Mouse (Mus musculus): Measurements from ENCODE around the gene Lrrc4b. TPM values are rescaled to one million over a fixed set of nuclear protein-coding genes. Genes with fewer than 3 reads are reported as not detected.

Gene Lrrc4b
- polyA plus RNA-seq, 1 experiment from 2014 or later: 3.2 TPM

DNA sequence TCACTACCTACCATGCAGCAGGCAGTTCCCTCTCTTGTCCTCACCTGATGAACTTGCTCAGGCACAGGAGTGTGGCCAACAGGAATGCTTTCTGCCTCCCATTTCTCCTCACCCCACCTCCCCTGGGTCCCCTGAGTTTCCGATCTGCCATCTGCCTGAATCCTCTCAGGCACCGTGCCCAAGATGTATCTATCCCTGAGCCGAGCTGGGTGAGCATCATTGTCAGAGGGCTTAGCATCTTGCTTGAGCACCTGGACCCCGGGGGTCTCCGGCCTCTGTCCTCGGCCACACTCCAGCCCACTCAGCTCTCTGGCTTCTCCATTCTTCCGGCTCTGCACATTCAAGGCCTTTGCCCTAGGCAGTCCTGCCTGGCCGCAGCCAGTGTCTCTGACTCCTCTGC is 9.1 kb downstream of the Lrrc4b start:
- peaks cover 23% of the 10 kb centered on the region for H3K27me3 ChIP-seq (ENCODE audit: control insufficient read depth, insufficient read depth, low read length)
- H3K4me2 ChIP-seq (ENCODE audit: low read depth, low read length): no peak overlapping the region
- H3K9ac ChIP-seq (replicated peaks; ENCODE audit: low read length): no peak overlapping the region

DNA sequence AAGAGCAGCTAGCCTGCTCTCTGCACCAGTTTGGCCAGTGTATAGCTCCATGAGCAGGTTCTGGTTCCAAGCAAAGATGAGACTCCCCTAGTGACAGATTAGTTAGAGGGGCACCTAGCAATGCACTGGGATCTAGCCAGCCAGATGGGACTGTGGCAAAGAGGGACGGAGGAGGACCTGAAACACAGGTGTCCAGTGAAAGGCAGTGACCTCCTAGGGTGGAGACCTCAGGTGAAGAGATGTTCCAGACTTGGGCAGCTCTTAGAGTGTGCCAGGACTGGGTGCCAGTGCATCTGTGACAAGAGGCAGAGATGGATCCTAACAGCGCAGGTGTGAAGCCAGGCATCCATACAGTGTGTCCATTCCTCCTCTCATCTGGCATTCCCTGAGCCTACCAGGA is 10.9 kb downstream of the Lrrc4b start:
- Histone ChIP-seq H3K4me3 (ENCODE audit: low read depth, low read length) (no peak overlapping the region), H3K36me3 (replicated peaks; ENCODE audit: control insufficient read depth, insufficient read depth, low read depth, low read length) (no peaks in the 10 kb centered on the region), H3K9me3 (replicated peaks; ENCODE audit: control insufficient read depth, low read length) (no peaks in the 10 kb centered on the region), H3K9ac (replicated peaks; ENCODE audit: low read length) (no peak overlapping the region), H3K4me2 (ENCODE audit: low read depth, low read length) (no peak overlapping the region), H3K27ac (replicated peaks; ENCODE audit: low read depth, low read length) (no peak overlapping the region), H3K27me3 (ENCODE audit: control insufficient read depth, insufficient read depth, low read length) (peaks cover 39% of the 10 kb centered on the region), H3K4me1 (ENCODE audit: control insufficient read depth, insufficient read depth, low read length) (no peaks in the 10 kb centered on the region)
- no peak for DNase-seq (ENCODE audit: low spot score)
- no peak for ATAC-seq (replicated peaks; ENCODE audit: insufficient number of reproducible peaks, low FRiP score, low TSS enrichment, low read depth)
- 67% methylated on average over 2 of the region's 2 CpGs for WGBS

More for the DNA sequence above, 9.1 kb downstream of the Lrrc4b start:
- Histone ChIP-seq H3K36me3 (replicated peaks; ENCODE audit: control insufficient read depth, insufficient read depth, low read depth, low read length) (no peaks in the 10 kb centered on the region), H3K4me1 (ENCODE audit: control insufficient read depth, insufficient read depth, low read length) (no peaks in the 10 kb centered on the region), H3K4me3 (ENCODE audit: low read depth, low read length) (no peak overlapping the region), H3K9me3 (replicated peaks; ENCODE audit: control insufficient read depth, low read length) (no peaks in the 10 kb centered on the region), H3K27ac (replicated peaks; ENCODE audit: low read depth, low read length) (no peak overlapping the region)
- DNase-seq (ENCODE audit: low spot score) (no peak), ATAC-seq (replicated peaks; ENCODE audit: insufficient number of reproducible peaks, low FRiP score, low TSS enrichment, low read depth) (no peak)
- 59% methylated on average over 8 of the region's 8 CpGs for WGBS

DNA sequence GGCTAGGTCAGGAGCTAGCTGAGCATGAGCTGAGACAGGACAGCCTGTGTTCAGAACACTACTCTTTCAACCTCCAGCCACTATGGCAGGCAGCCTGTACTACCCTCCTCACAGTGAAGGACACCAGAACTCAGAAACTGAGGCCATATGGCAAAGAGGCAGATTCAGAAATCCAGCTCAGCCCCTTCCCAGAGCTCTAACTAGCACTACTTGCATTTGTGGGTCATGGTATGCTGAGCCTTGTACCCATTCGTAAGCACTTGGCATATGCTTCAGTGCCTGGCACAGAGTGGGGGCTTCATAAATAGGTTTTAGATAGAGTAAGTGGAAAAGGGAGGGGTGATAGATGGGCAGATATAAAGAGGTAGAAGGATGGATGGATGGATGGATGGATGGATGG is 11.7 kb downstream of the Lrrc4b start:
- no peak overlapping the region for H3K4me3 ChIP-seq (ENCODE audit: low read depth, low read length)
- DNase-seq (ENCODE audit: low spot score) (no peak), ATAC-seq (replicated peaks; ENCODE audit: insufficient number of reproducible peaks, low FRiP score, low TSS enrichment, low read depth) (no peak)
- H3K4me1 ChIP-seq (ENCODE audit: control insufficient read depth, insufficient read depth, low read length): no peaks in the 10 kb centered on the region
- peaks cover 47% of the 10 kb centered on the region for H3K27me3 ChIP-seq (ENCODE audit: control insufficient read depth, insufficient read depth, low read length)
- H3K27ac ChIP-seq (replicated peaks; ENCODE audit: low read depth, low read length): no peak overlapping the region
- 81% methylated on average over 1 of the region's 1 CpGs for WGBS
- no peaks in the 10 kb centered on the region for H3K9me3 ChIP-seq (replicated peaks; ENCODE audit: control insufficient read depth, low read length)
- no peak overlapping the region for H3K4me2 ChIP-seq (ENCODE audit: low read depth, low read length)
- no peak overlapping the region for H3K9ac ChIP-seq (replicated peaks; ENCODE audit: low read length)
- no peaks in the 10 kb centered on the region for H3K36me3 ChIP-seq (replicated peaks; ENCODE audit: control insufficient read depth, insufficient read depth, low read depth, low read length)

DNA sequence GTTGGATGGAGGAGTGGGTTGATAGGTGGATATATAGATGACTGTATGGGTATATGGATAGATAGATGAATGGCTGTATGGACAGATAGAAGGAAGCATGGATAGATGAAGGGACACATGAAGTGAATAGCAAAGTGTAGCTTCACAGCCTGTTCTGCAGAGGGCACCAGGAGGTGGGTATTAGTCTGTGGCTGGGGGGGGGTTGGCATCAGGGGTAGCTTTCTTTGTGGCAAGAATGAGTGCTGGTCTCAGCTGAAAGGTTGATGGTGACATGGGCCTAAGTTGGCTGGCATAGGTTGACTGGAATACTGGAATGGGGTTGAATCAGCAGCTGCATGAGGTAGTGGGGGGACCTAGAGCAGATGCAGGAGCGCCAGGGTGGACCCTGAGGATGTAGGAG is 12.4 kb downstream of the Lrrc4b start:
- Histone ChIP-seq H3K36me3 (replicated peaks; ENCODE audit: control insufficient read depth, insufficient read depth, low read depth, low read length) (no peaks in the 10 kb centered on the region), H3K27ac (replicated peaks; ENCODE audit: low read depth, low read length) (no peak overlapping the region; the same call in 1 of the 2 replicates), H3K4me2 (ENCODE audit: low read depth, low read length) (no peak overlapping the region), H3K9ac (replicated peaks; ENCODE audit: low read length) (no peak overlapping the region), H3K4me3 (ENCODE audit: low read depth, low read length) (no peak overlapping the region), H3K9me3 (replicated peaks; ENCODE audit: control insufficient read depth, low read length) (no peaks in the 10 kb centered on the region), H3K4me1 (ENCODE audit: control insufficient read depth, insufficient read depth, low read length) (no peaks in the 10 kb centered on the region), H3K27me3 (ENCODE audit: control insufficient read depth, insufficient read depth, low read length) (peaks cover 53% of the 10 kb centered on the region)
- ATAC-seq (replicated peaks; ENCODE audit: insufficient number of reproducible peaks, low FRiP score, low TSS enrichment, low read depth) (no peak), DNase-seq (ENCODE audit: low spot score) (no peak)
- 0% methylated on average over 1 of the region's 1 CpGs for WGBS

DNA sequence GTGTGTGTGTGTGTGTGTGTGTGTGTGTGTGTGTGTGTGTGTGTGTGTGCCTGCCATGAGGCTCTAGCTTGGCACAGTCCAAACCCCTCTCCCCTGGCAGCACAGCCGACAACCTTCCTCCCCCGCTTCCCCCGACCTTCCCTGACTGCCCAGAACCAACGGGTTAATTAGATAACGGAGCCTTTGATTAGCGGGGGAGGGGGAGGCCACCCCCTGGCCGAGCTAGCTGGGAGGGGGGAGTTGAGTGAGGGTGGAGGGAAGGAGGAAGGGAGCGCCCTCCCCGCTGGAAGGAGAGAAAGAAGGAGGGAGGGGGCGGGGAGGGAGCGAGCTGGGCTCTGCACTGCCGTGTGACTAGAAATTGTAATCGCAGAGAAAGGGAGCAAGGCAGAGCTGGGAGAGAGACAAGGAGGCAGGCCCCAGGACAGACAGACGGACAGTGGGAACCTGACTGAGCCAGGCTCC is 12.9 kb downstream of the Lrrc4b start:
- Histone ChIP-seq H3K4me2 (ENCODE audit: low read depth, low read length) (peak overlapping the region; percentile 57), H3K36me3 (replicated peaks; ENCODE audit: control insufficient read depth, insufficient read depth, low read depth, low read length) (no peaks in the 10 kb centered on the region), H3K4me1 (ENCODE audit: control insufficient read depth, insufficient read depth, low read length) (no peaks in the 10 kb centered on the region), H3K9ac (replicated peaks; ENCODE audit: low read length) (peak overlapping the region; percentile 61), H3K9me3 (replicated peaks; ENCODE audit: control insufficient read depth, low read length) (no peaks in the 10 kb centered on the region), H3K4me3 (ENCODE audit: low read depth, low read length) (peak overlapping the region; percentile 36), H3K27ac (replicated peaks; ENCODE audit: low read depth, low read length) (no peak overlapping the region; the same call in 1 of the 2 replicates), H3K27me3 (ENCODE audit: control insufficient read depth, insufficient read depth, low read length) (peaks cover 56% of the 10 kb centered on the region)
- ATAC-seq (replicated peaks; ENCODE audit: insufficient number of reproducible peaks, low FRiP score, low TSS enrichment, low read depth) (no peak; the same call in 1 of the 2 replicates), DNase-seq (ENCODE audit: low spot score) (peak; percentile 49)
- WGBS: under 1% methylated on average over 13 of the region's 14 CpGs

DNA sequence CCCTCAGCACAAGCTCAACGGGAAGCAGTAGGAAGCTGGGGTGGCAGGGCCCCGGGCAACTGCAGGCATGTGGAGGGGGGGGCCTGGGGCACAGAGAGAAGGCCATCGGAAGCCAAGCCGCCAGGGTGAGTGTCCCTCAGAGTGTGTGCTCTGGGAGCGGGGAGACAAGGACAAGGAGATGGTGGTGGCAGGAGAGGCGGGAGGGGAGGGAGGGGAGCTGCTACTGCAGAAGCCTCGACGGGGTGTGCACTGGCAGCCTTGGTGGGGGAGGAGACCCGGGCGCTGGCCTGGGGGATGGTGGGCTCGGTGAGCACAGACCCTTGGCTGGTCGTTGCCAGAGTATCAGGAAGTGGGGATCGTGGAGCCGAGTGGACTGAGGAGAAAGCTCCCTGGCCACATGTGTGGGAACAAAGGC is 13.6 kb downstream of the Lrrc4b start:
- peak overlapping the region; percentile 57 for H3K4me2 ChIP-seq (ENCODE audit: low read depth, low read length)
- no peaks in the 10 kb centered on the region for H3K36me3 ChIP-seq (replicated peaks; ENCODE audit: control insufficient read depth, insufficient read depth, low read depth, low read length)
- H3K4me3 ChIP-seq (ENCODE audit: low read depth, low read length): peak overlapping the region; percentile 36
- no peaks in the 10 kb centered on the region for H3K9me3 ChIP-seq (replicated peaks; ENCODE audit: control insufficient read depth, low read length)
- peak; percentile 56 for DNase-seq (ENCODE audit: low spot score)
- H3K4me1 ChIP-seq (ENCODE audit: control insufficient read depth, insufficient read depth, low read length): no peaks in the 10 kb centered on the region
- 0% methylated on average over 9 of the region's 14 CpGs for WGBS
- H3K27ac ChIP-seq (replicated peaks; ENCODE audit: low read depth, low read length): 0 out of 2 replicates have a peak overlapping the region, but pooled peaks have one; percentile 10
- H3K9ac ChIP-seq (replicated peaks; ENCODE audit: low read length): peak overlapping the region; percentile 61
- ATAC-seq (replicated peaks; ENCODE audit: insufficient number of reproducible peaks, low FRiP score, low TSS enrichment, low read depth): 0 out of 2 replicates have a peak, but pooled peaks have one; percentile 14
- H3K27me3 ChIP-seq (ENCODE audit: control insufficient read depth, insufficient read depth, low read length): peaks cover 56% of the 10 kb centered on the region

DNA sequence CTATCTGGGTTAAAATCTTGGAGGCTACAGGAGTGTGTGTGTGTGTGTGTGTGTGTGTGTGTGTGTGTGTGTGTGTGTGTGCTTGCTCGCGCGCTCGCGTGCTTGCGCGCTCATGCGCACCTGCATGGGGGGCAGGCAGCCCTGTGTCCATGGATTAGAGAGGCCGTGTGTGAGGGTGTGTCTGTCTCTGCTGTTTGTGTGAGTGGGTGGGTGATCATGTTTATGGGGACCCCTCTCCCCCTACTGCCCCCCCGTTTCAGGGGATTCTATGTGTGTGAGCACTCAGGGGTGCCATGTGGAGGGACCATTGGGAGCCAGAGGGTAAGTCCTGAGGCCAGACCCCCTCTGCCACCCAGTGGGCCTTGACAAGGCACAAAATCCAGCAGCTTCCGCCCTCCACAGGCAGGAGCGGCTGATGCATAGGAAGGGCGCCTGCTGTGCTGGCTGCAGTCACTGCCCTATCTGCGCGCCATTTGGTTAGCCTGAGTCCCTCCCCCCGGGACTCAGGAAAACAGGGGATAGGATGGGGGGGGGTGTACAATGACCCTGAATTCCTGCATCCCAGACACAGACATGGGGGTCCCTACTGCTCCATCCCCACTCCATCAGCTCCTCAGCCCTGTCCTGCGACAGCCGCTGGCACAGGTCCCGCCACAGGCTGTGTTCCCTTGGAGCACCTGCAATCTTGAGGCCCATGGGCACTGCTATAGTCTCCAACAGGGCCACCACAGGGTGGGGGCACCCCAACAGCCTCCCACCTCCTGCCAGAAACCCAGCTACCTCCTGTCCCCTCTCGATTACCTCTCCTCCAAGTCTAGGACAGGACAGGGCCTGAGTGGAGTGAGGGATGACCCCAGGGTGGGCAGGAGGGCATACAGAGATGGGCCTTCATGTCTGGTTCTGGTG is 14.7 kb downstream of the Lrrc4b start:
- Histone ChIP-seq H3K4me2 (ENCODE audit: low read depth, low read length) (peak overlapping the region; percentile 57), H3K9ac (replicated peaks; ENCODE audit: low read length) (peak overlapping the region; percentile 61), H3K4me3 (ENCODE audit: low read depth, low read length) (peak overlapping the region; percentile 36), H3K4me1 (ENCODE audit: control insufficient read depth, insufficient read depth, low read length) (no peaks in the 10 kb centered on the region), H3K27me3 (ENCODE audit: control insufficient read depth, insufficient read depth, low read length) (peaks cover 56% of the 10 kb centered on the region), H3K36me3 (replicated peaks; ENCODE audit: control insufficient read depth, insufficient read depth, low read depth, low read length) (no peaks in the 10 kb centered on the region), H3K27ac (replicated peaks; ENCODE audit: low read depth, low read length) (no peak overlapping the region), H3K9me3 (replicated peaks; ENCODE audit: control insufficient read depth, low read length) (no peaks in the 10 kb centered on the region)
- DNase-seq (ENCODE audit: low spot score) (peak; percentile 43), ATAC-seq (replicated peaks; ENCODE audit: insufficient number of reproducible peaks, low FRiP score, low TSS enrichment, low read depth) (peak; percentile 41)
- 7% methylated on average over 20 of the region's 20 CpGs for whole genome bisulfite sequencing

DNA sequence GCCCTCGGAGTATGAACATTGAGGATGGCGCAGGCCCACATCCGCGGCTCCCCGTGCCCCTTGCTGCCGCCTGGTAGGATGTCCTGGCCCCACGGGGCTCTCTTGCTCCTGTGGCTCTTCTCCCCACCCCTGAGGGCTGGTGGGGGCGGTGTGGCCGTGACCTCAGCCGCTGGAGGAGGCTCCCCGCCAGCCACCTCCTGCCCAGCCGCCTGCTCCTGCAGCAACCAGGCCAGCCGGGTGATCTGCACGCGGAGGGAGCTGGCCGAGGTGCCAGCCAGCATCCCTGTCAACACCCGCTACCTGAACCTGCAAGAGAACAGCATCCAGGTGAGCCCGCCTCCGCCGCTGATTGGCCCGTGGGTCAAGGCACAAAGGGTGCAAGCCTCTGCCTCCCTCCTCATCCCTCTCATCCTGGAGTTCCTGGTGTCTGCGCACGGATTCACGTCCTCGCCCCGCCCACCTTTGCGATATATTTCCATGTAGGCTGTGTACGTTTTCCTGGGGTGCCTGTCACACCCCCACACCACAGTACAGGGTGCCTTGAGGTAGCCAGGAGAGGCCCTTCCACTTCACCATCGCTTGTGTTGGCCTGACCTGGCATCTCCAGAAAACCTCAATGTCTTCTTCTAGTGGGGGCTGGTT is 16.2 kb downstream of the Lrrc4b start:
- DNase-seq (ENCODE audit: low spot score) (no peak), ATAC-seq (replicated peaks; ENCODE audit: insufficient number of reproducible peaks, low FRiP score, low TSS enrichment, low read depth) (no peak)
- peaks cover 56% of the 10 kb centered on the region for H3K27me3 ChIP-seq (ENCODE audit: control insufficient read depth, insufficient read depth, low read length)
- 22% methylated on average over 26 of the region's 29 CpGs for WGBS
- H3K27ac ChIP-seq (replicated peaks; ENCODE audit: low read depth, low read length): no peak overlapping the region
- H3K9ac ChIP-seq (replicated peaks; ENCODE audit: low read length): no peak overlapping the region
- no peaks in the 10 kb centered on the region for H3K4me1 ChIP-seq (ENCODE audit: control insufficient read depth, insufficient read depth, low read length)
- H3K36me3 ChIP-seq (replicated peaks; ENCODE audit: control insufficient read depth, insufficient read depth, low read depth, low read length): no peaks in the 10 kb centered on the region
- H3K4me2 ChIP-seq (ENCODE audit: low read depth, low read length): no peak overlapping the region; the same call in 1 of the 2 replicates
- no peaks in the 10 kb centered on the region for H3K9me3 ChIP-seq (replicated peaks; ENCODE audit: control insufficient read depth, low read length)
- H3K4me3 ChIP-seq (ENCODE audit: low read depth, low read length): no peak overlapping the region
